Mouse (Mus musculus) spleen, adult 2 months (tissue): Measurements from ENCODE around the gene Mtrex. TPM values are rescaled to one million over a fixed set of nuclear protein-coding genes. Genes with fewer than 3 reads are reported as not detected.

Experiments
- DNase-seq, 2 experiments: peaks; one replicate each; pipeline versions ENCODE4 v3.0.0 to v3.0.0-alpha.2; 2012 to 2021; ENCODE audit warnings: low spot score in 2 of 2, low read depth in 1 of 2
- H3K27ac ChIP-seq: fragments of 200-500 bp; 2 replicates; pipeline ENCODE4 v1.5.1; 2012; ENCODE audit warnings: low read length, inconsistent platforms; ENCODE audit not compliant: insufficient read depth
- H3K27me3 ChIP-seq: fragments of 200-500 bp; 2 replicates; pipeline ENCODE4 v1.6.1; 2012; ENCODE audit warnings: mild to moderate bottlenecking, moderate library complexity, low read length, inconsistent platforms; ENCODE audit not compliant: control insufficient read depth, insufficient read depth
- H3K36me3 ChIP-seq: fragments of 200-500 bp; 2 replicates; pipeline ENCODE4 v1.6.1; 2012; ENCODE audit warnings: mild to moderate bottlenecking, low read length, inconsistent platforms; ENCODE audit not compliant: control insufficient read depth, insufficient read depth
- H3K4me1 ChIP-seq: fragments of 200-500 bp; 2 replicates; pipeline ENCODE4 v1.6.1; 2011; ENCODE audit warnings: inconsistent platforms; ENCODE audit not compliant: control insufficient read depth, insufficient read depth, insufficient read length
- H3K4me3 ChIP-seq: fragments of 200-500 bp; 2 replicates; pipeline ENCODE4 v1.5.1; 2011; ENCODE audit warnings: mild to moderate bottlenecking, inconsistent platforms; ENCODE audit not compliant: insufficient read depth, insufficient read length; ENCODE audit errors: extremely low read depth
- CTCF ChIP-seq: fragments of 200-500 bp; IDR thresholded peaks from 2 replicates; pipeline ENCODE4 v1.5.1; 2011; ENCODE audit warnings: mild to moderate bottlenecking, inconsistent platforms; ENCODE audit not compliant: insufficient read depth, insufficient read length, insufficient replicate concordance; ENCODE audit errors: extremely low read depth
- POLR2A ChIP-seq: fragments of 200-500 bp; IDR thresholded peaks from 2 replicates; pipeline ENCODE4 v1.6.1; 2011; ENCODE audit warnings: low read depth, low read length, inconsistent platforms
- WGBS: fragments of 180-500 bp; shearing (Covaris S2); methylation state at CpG from one replicate; pipeline ENCODE4 v1.1.7; 2018; 5-methylcytosine and 5-hydroxymethylcytosine counted together
- polyA plus RNA-seq: library from polyadenylated mRNA; depleted of rRNA; stranded (reverse); fragments of >200 nt; gene quantifications from 2 replicates; pipeline ENCODE4 v1.2.3, GENCODE M21; 2012

Gene Mtrex
- polyA plus RNA-seq, 1 experiment, result 3.6 TPM

GRCm38 (mm10) chr13:112945312-112945711 lies 18.1 kb upstream of the Mtrex start:
- Histone ChIP-seq H3K4me3 (no peak overlapping the region), H3K27ac (no peak overlapping the region), H3K4me1 (no peaks in the 10 kb centered on the region), H3K36me3 (peaks cover 33% of the 10 kb centered on the region), H3K27me3 (no peaks in the 10 kb centered on the region)
- TF ChIP-seq CTCF (no peak), POLR2A (no peak)
- no peak for DNase-seq
- 96% methylated on average over 9 of the region's 9 CpGs for WGBS

- no peak for DNase-seq
- H3K4me1 ChIP-seq, result no peaks in the 10 kb centered on the region
Measured at GRCm38 (mm10) chr13:112941879-112942330, 14.7 kb upstream of the Mtrex start.

GRCm38 (mm10) chr13:112938130-112938529 lies 10.9 kb upstream of the Mtrex start:
- TF ChIP-seq CTCF, result no peak
- no peak for TF ChIP-seq POLR2A
- Histone ChIP-seq H3K36me3 (peaks cover 29% of the 10 kb centered on the region), H3K4me3 (no peak overlapping the region), H3K4me1 (no peaks in the 10 kb centered on the region), H3K27ac (no peak overlapping the region), H3K27me3 (no peaks in the 10 kb centered on the region)
- WGBS, result 89% methylated on average over 8 of the region's 8 CpGs
- no peak for DNase-seq

More at GRCm38 (mm10) chr13:112941879-112942330, 14.7 kb upstream of the Mtrex start:
- Histone ChIP-seq H3K27me3 (no peaks in the 10 kb centered on the region), H3K36me3 (peaks cover 30% of the 10 kb centered on the region), H3K4me3 (no peak overlapping the region), H3K27ac (no peak overlapping the region)
- TF ChIP-seq CTCF (no peak), POLR2A (no peak)
- 68% methylated on average over 15 of the region's 15 CpGs for WGBS

- 7% methylated on average over 8 of the region's 8 CpGs for WGBS
- no peak for TF ChIP-seq CTCF
- Histone ChIP-seq H3K36me3 (peaks cover 5% of the 10 kb centered on the region), H3K4me3 (peak overlapping the region; percentile 98), H3K27me3 (no peaks in the 10 kb centered on the region), H3K4me1 (peaks cover 5% of the 10 kb centered on the region), H3K27ac (peak overlapping the region; percentile 94)
- no peak for DNase-seq
Measured at GRCm38 (mm10) chr13:112928038-112928668, 955 bp upstream of the Mtrex start.

GRCm38 (mm10) chr13:112926796-112927195 lies 402 bp downstream of the Mtrex start:
- Histone ChIP-seq H3K27me3 (no peaks in the 10 kb centered on the region), H3K4me1 (peaks cover 5% of the 10 kb centered on the region), H3K27ac (peak overlapping the region; percentile 94), H3K4me3 (peak overlapping the region; percentile 98), H3K36me3 (peaks cover 2% of the 10 kb centered on the region)
- WGBS, result under 1% methylated on average over 19 of the region's 19 CpGs
- peak in 1 of 2 experiments; percentile 23 for DNase-seq
- no peak for TF ChIP-seq CTCF
- TF ChIP-seq POLR2A, result no peak

- peaks cover 5% of the 10 kb centered on the region for H3K4me1 ChIP-seq
- no peak overlapping the region for H3K27ac ChIP-seq
- no peak for TF ChIP-seq CTCF
- TF ChIP-seq POLR2A, result no peak
- no peaks in the 10 kb centered on the region for H3K27me3 ChIP-seq
- 42% methylated on average over 4 of the region's 4 CpGs for WGBS
- peaks cover 2% of the 10 kb centered on the region for H3K36me3 ChIP-seq
- no peak for DNase-seq
- peak overlapping the region; percentile 10; the same call in 1 of the 2 replicates for H3K4me3 ChIP-seq
Measured at GRCm38 (mm10) chr13:112925976-112926375, 1.2 kb downstream of the Mtrex start.

- Histone ChIP-seq H3K4me3 (no peak overlapping the region), H3K27me3 (no peaks in the 10 kb centered on the region), H3K36me3 (peaks cover 1% of the 10 kb centered on the region; the same call in 1 of the 2 replicates), H3K27ac (no peak overlapping the region), H3K4me1 (peaks cover 5% of the 10 kb centered on the region)
- no peak for DNase-seq
- TF ChIP-seq CTCF, result no peak
- TF ChIP-seq POLR2A, result no peak
- 65% methylated on average over 6 of the region's 6 CpGs for WGBS
Measured at GRCm38 (mm10) chr13:112925266-112925665, 1.9 kb downstream of the Mtrex start.
